Mouse (Mus musculus) liver, postnatal 0 days (tissue): ENCODE measurements around the gene Adprhl2.

Source experiments
- CTCF ChIP-seq: sonication (generic); IDR thresholded peaks from 2 replicates; pipeline ENCODE4 v1.5.1; 2016; ENCODE audit warnings: antibody characterized with exemption, low read depth
- EP300 ChIP-seq: IDR thresholded peaks from 2 replicates; pipeline ENCODE4 v1.6.1; 2016; ENCODE audit warnings: antibody characterized with exemption, low read depth, mild to moderate bottlenecking

- TF ChIP-seq CTCF (no peak), EP300 (no peak)
These were observed 34.1 kb downstream of the Adprhl2 start for GRCm38 (mm10) chr4:126287302-126287995.
